Mouse (Mus musculus): Measurements from ENCODE around the gene Pidd1. TPM values are rescaled to one million over a fixed set of nuclear protein-coding genes. Genes with fewer than 3 reads are reported as not detected.
"Not testable (repeated sequence)": the region's sequence is repeated elsewhere in the genome, so short reads cannot be mapped to it uniquely, and the experiment has no call there.

Pidd1 gene
- polyA plus RNA-seq, 1 experiment from 2014 or later = 3.9 TPM

DNA sequence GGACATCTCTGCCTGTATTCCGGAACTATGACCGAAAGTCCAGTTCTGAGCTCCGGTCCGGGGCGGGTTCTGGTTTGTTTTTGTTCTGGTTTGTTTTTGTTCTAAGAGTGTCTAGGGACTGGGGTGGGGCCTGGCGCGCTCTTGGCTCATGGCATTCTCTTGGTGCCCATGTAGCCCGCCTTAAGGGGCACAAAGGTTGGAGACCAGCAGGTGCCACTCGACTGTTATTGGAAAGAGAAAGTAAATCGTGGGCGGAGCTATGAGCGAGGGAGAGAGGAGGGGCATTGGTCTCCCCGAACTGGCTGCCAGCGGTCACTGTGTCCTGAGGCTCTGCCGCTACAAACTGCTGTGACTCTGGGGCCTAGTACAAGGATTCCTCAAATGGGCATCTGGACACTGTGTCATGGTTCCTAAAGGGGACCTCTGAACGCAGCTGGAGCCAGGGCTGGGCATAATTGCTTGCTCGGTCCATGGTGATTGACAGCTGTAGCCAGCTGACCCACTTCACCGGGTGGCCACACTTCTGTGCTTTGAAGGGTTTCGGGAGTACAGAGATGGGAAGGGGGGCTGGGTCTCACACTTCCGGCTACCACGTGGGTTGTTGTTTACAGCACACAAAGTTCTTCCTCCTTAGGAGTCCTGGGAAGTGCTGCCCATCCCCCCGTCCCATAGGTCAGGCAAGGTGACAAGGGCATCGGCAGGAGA lies 11.9 kb upstream of the Pidd1 start:
- Histone ChIP-seq H3K27ac (replicated peaks) (peak overlapping the region; percentile 61), H3K4me2 (peak overlapping the region; percentile 89), H3K4me3 (peak overlapping the region; percentile 68), H3K27me3 (peaks cover 17% of the 10 kb centered on the region), H3K9ac (peak overlapping the region; percentile 63), H3K9me3 (no peaks in the 10 kb centered on the region), H3K4me1 (replicated peaks) (peaks cover 21% of the 10 kb centered on the region), H3K36me3 (peaks cover 23% of the 10 kb centered on the region)
- 2% methylated on average over 23 of the region's 23 CpGs for WGBS
- peak; percentile 14 for ATAC-seq (ENCODE audit: low FRiP score, low read depth)

DNA sequence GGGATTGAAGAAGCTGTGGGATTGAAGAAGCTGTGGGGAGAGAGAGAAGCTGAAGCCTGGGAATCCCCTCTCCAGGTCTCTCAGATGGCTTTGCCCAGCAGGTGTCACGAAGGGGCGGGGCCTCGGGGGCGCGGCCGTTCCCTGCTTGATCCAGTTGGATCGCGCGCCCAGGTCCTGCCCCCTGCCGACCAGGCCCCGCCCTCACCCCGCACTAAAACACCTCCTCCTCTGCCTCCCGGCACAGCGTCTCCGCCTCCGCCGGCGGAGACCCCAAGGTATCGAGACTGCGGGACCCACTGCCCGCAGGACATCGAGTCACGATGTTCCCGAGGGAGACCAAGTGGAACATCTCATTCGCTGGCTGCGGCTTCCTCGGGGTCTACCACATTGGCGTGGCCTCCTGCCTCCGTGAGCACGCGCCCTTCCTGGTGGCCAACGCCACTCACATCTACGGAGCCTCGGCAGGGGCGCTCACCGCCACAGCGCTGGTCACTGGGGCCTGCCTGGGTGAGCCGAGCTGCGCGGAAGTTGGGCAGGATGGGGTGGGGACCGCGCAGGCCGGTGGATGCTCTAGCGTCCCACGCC lies 11.2 kb upstream of the Pidd1 start, which contains the start of gene Pnpla2:
Pnpla2 (plus strand) TSS at position 232 of the 585 bp plus-strand sequence.
- H3K4me3 ChIP-seq = peak within 1 kb of the TSS; percentile 68
- H3K9me3 ChIP-seq = no peaks in the 10 kb centered on the region
- H3K4me1 ChIP-seq (replicated peaks) = peaks cover 21% of the 10 kb centered on the region
- peak; percentile 80 for ATAC-seq (ENCODE audit: low FRiP score, low read depth)
- H3K27me3 ChIP-seq = peaks cover 10% of the 10 kb centered on the region
- WGBS = under 1% methylated on average over 43 of the region's 45 CpGs
- H3K27ac ChIP-seq (replicated peaks) = peak within 1 kb of the TSS; percentile 61
- H3K4me2 ChIP-seq = peak within 1 kb of the TSS; percentile 89
- peaks cover 30% of the 10 kb centered on the region for H3K36me3 ChIP-seq
- peak within 1 kb of the TSS; percentile 63 for H3K9ac ChIP-seq

GRCm38 (mm10) chr7:141453636-141454035 lies 9.8 kb upstream of the Pidd1 start:
- peaks cover 34% of the 10 kb centered on the region for H3K36me3 ChIP-seq
- no peaks in the 10 kb centered on the region for H3K9me3 ChIP-seq
- no peak overlapping the region for H3K27ac ChIP-seq (replicated peaks)
- H3K9ac ChIP-seq = no peak overlapping the region
- ATAC-seq (ENCODE audit: low FRiP score, low read depth) = no peak
- H3K4me2 ChIP-seq = no peak overlapping the region
- no peaks in the 10 kb centered on the region for H3K27me3 ChIP-seq
- 81% methylated on average over 2 of the region's 2 CpGs for WGBS
- H3K4me1 ChIP-seq (replicated peaks) = peaks cover 25% of the 10 kb centered on the region
- no peak overlapping the region for H3K4me3 ChIP-seq

DNA sequence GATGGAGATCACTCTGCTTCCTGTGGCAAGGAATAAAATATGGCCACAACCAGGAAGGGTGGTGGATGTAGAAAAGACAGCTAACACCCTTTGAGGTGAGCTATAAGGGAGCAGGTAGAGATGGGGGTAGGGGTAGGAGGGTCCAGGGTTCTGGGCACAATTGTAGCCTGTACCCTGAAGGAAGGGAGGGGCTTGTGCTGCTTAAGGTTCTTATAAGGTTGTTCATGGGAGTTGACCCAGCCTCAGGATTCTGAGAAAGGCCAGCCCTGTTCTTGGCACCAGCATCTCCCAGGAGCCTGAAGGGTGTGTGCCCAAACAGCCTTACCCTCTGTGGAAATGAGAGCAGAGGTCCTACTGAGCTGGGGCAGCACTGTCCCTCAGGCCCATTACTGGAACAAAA lies 8.1 kb upstream of the Pidd1 start:
- no peaks in the 10 kb centered on the region for H3K9me3 ChIP-seq
- no peaks in the 10 kb centered on the region for H3K27me3 ChIP-seq
- H3K9ac ChIP-seq = no peak overlapping the region
- H3K27ac ChIP-seq (replicated peaks) = no peak overlapping the region
- H3K4me3 ChIP-seq = no peak overlapping the region
- H3K36me3 ChIP-seq = peaks cover 36% of the 10 kb centered on the region
- H3K4me2 ChIP-seq = no peak overlapping the region
- peaks cover 31% of the 10 kb centered on the region for H3K4me1 ChIP-seq (replicated peaks)
- no peak for ATAC-seq (ENCODE audit: low FRiP score, low read depth)

GRCm38 (mm10) chr7:141447110-141447991 lies 3.5 kb upstream of the Pidd1 start, which contains the start of gene Rplp2:
Rplp2 (plus strand) TSS chr7:141447370.
- H3K27ac ChIP-seq (replicated peaks) = peak within 1 kb of the TSS; percentile 95
- peak within 1 kb of the TSS; percentile 96 for H3K9ac ChIP-seq
- no peaks in the 10 kb centered on the region for H3K27me3 ChIP-seq
- H3K4me2 ChIP-seq = peak within 1 kb of the TSS; percentile 70
- H3K36me3 ChIP-seq = peaks cover 36% of the 10 kb centered on the region
- peak within 1 kb of the TSS; percentile 79 for H3K4me3 ChIP-seq
- under 1% methylated on average over 63 of the region's 63 CpGs for WGBS
- no peaks in the 10 kb centered on the region for H3K9me3 ChIP-seq
- peak; percentile 93 for ATAC-seq (ENCODE audit: low FRiP score, low read depth)
- H3K4me1 ChIP-seq (replicated peaks) = peaks cover 34% of the 10 kb centered on the region

DNA sequence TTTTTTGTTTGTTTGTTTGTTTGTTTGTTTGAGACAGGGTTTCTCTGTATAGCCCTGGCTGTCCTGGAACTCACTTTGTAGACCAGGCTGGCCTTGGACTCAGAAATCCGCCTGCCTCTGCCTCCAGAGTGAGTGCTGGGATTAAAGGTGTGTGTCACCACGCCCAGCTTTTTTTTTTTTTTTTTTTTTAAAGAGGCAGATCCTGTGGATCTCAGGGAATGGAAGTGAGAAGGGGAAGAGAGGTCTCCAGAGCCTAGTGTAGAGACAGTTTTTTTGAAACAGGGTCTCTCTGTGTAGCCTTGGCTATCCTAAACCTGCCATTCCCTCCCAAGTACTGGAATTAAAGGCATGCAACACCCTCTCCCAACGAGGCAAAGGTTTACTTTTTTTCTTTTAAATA lies 2.5 kb upstream of the Pidd1 start:
- H3K4me2 ChIP-seq = peak overlapping the region; percentile 70
- not testable (repeated sequence) for H3K9me3 ChIP-seq; H3K27ac ChIP-seq (replicated peaks); H3K27me3 ChIP-seq; ATAC-seq (ENCODE audit: low FRiP score, low read depth); H3K9ac ChIP-seq; H3K4me3 ChIP-seq
- H3K36me3 ChIP-seq = peaks cover 28% of the 10 kb centered on the region
- 86% methylated on average over 3 of the region's 3 CpGs for WGBS
- H3K4me1 ChIP-seq (replicated peaks) = peaks cover 34% of the 10 kb centered on the region

GRCm38 (mm10) chr7:141443081-141443821 lies 574 bp downstream of the Pidd1 start:
- ATAC-seq (ENCODE audit: low FRiP score, low read depth) = no peak
- WGBS = 27% methylated on average over 12 of the region's 12 CpGs

DNA sequence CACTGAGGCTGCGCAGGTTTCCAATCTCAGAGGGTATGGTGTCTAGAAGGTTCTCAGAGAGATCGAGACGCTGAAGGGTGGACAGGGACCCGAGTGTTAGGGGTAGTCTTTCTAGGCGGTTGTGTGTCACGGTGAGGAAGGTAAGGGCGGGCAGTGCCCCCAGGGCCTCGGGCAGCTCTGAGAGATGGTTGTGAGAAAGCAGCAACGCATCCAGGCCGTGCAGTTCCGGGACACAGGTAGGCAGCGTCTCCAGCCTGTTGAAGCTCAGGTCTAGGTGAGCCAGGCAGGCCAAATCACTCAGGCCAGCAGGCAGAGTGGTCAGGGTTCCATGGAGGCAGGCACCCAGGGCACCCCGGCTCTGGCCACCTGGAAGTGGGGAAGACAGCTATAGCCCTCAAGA lies 1.6 kb downstream of the Pidd1 start:
- no peak overlapping the region for H3K4me3 ChIP-seq
- H3K4me2 ChIP-seq = peak overlapping the region; percentile 75; the same call in 1 of the 2 replicates
- H3K9me3 ChIP-seq = no peaks in the 10 kb centered on the region
- 94% methylated on average over 13 of the region's 13 CpGs for WGBS
- no peaks in the 10 kb centered on the region for H3K27me3 ChIP-seq
- H3K27ac ChIP-seq (replicated peaks) = no peak overlapping the region
- H3K9ac ChIP-seq = no peak overlapping the region
- ATAC-seq (ENCODE audit: low FRiP score, low read depth) = no peak
- H3K36me3 ChIP-seq = no peaks in the 10 kb centered on the region
- peaks cover 34% of the 10 kb centered on the region for H3K4me1 ChIP-seq (replicated peaks)

More at GRCm38 (mm10) chr7:141443081-141443821, 574 bp downstream of the Pidd1 start:
- Histone ChIP-seq H3K36me3 (no peaks in the 10 kb centered on the region), H3K4me1 (replicated peaks) (peaks cover 29% of the 10 kb centered on the region), H3K9ac (peak overlapping the region; percentile 39; the same call in 1 of the 2 replicates), H3K27ac (replicated peaks) (no peak overlapping the region; the same call in 1 of the 2 replicates), H3K4me2 (peak overlapping the region; percentile 75), H3K27me3 (no peaks in the 10 kb centered on the region), H3K9me3 (no peaks in the 10 kb centered on the region), H3K4me3 (peak overlapping the region; percentile 36)

- H3K4me1 ChIP-seq (replicated peaks) = peaks cover 35% of the 10 kb centered on the region
- no peak overlapping the region for H3K4me2 ChIP-seq
- no peak for ATAC-seq (ENCODE audit: low FRiP score, low read depth)
- no peak overlapping the region for H3K27ac ChIP-seq (replicated peaks)
- no peak overlapping the region for H3K9ac ChIP-seq
- 96% methylated on average over 9 of the region's 9 CpGs for WGBS
- no peak overlapping the region for H3K4me3 ChIP-seq
- H3K9me3 ChIP-seq = no peaks in the 10 kb centered on the region
- no peaks in the 10 kb centered on the region for H3K27me3 ChIP-seq
- H3K36me3 ChIP-seq = no peaks in the 10 kb centered on the region
Observed at GRCm38 (mm10) chr7:141441460-141441859, 2.4 kb downstream of the Pidd1 start.

GRCm38 (mm10) chr7:141440613-141441012 lies 3.2 kb downstream of the Pidd1 start:
- Histone ChIP-seq H3K9me3 (no peaks in the 10 kb centered on the region), H3K27ac (replicated peaks) (no peak overlapping the region), H3K4me1 (replicated peaks) (peaks cover 43% of the 10 kb centered on the region), H3K4me2 (no peak overlapping the region), H3K9ac (no peak overlapping the region), H3K4me3 (no peak overlapping the region), H3K36me3 (no peaks in the 10 kb centered on the region), H3K27me3 (no peaks in the 10 kb centered on the region)
- 31% methylated on average over 6 of the region's 6 CpGs for WGBS
- no peak for ATAC-seq (ENCODE audit: low FRiP score, low read depth)

DNA sequence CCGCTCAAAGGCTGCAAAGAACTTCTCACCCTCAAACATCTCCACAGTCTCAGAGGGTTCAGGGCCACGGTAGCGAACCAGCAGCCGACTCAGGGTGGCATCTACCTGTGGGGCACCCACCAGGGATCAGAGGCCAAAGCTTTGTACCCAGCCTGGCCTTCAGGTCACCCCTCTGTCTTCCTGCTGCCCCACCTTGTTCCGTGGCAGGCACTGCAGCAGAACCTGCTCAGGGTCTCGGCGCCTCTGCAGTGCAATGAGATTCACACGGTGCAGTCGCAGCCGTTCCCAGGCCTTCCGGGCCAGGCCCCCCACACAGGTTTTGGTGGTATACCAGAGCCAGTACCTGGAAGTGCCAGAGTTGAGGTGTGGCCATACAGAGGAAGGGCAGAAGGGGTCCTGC lies 4.0 kb downstream of the Pidd1 start:
- H3K27me3 ChIP-seq = no peaks in the 10 kb centered on the region
- no peak overlapping the region for H3K4me2 ChIP-seq
- WGBS = 94% methylated on average over 11 of the region's 11 CpGs
- no peak overlapping the region for H3K9ac ChIP-seq
- no peak for ATAC-seq (ENCODE audit: low FRiP score, low read depth)
- H3K36me3 ChIP-seq = no peaks in the 10 kb centered on the region
- no peaks in the 10 kb centered on the region for H3K9me3 ChIP-seq
- peaks cover 51% of the 10 kb centered on the region for H3K4me1 ChIP-seq (replicated peaks)
- H3K4me3 ChIP-seq = no peak overlapping the region
- H3K27ac ChIP-seq (replicated peaks) = no peak overlapping the region

Measured in hindbrain, embryonic 15.5 days (tissue).